Mouse (Mus musculus) E14TG2a.4 (cell line): ENCODE data around the gene Poln.

Source experiments
- H3K27me3 ChIP-seq: 2 replicates; pipeline ENCODE4 v1.6.1; 2014; ENCODE audit warnings: low read length, control low read depth; ENCODE audit not compliant: insufficient read depth
- H3K36me3 ChIP-seq: 2 replicates; pipeline ENCODE4 v1.6.1; 2014; ENCODE audit warnings: low read length, control low read depth; ENCODE audit not compliant: insufficient read depth
- H3K4me1 ChIP-seq: replicated peaks from 2 replicates; pipeline ENCODE4 v1.6.1; 2014; ENCODE audit warnings: low read depth, low read length, control low read depth
- H3K4me3 ChIP-seq: replicated peaks from 2 replicates; pipeline ENCODE4 v1.5.1; 2014; ENCODE audit warnings: mild to moderate bottlenecking, low read length
- H3K9me3 ChIP-seq: 2 replicates; pipeline ENCODE4 v1.6.1; 2014; ENCODE audit warnings: low read length, control low read depth
- CTCF ChIP-seq: conservative IDR thresholded peaks from 2 replicates; pipeline ENCODE4 v1.5.1; 2014; ENCODE audit warnings: low read length
- NANOG ChIP-seq: IDR thresholded peaks from 2 replicates; pipeline ENCODE4 v1.6.1; 2014; ENCODE audit warnings: borderline replicate concordance, low read length, mixed read lengths
- POU5F1 ChIP-seq: IDR thresholded peaks from 2 replicates; pipeline ENCODE4 v1.6.1; 2014; ENCODE audit warnings: low read length, borderline replicate concordance

Gene Poln

GRCm38 (mm10) chr5:34202006-34202405, 32.8 kb upstream of the Poln start:
- TF ChIP-seq POU5F1 (no peak), NANOG (no peak), CTCF (no peak)
- Histone ChIP-seq H3K4me1 (peaks cover 18% of the 10 kb centered on the region), H3K9me3 (no peaks in the 10 kb centered on the region), H3K36me3 (peaks cover 3% of the 10 kb centered on the region; the same call in 1 of the 2 replicates), H3K27me3 (peaks cover 8% of the 10 kb centered on the region; the same call in 1 of the 2 replicates), H3K4me3 (no peak overlapping the region)

- peaks cover 10% of the 10 kb centered on the region; the same call in 1 of the 2 replicates for H3K27me3 ChIP-seq
- H3K4me1 ChIP-seq, result peaks cover 12% of the 10 kb centered on the region
- H3K4me3 ChIP-seq, result no peak overlapping the region
- no peak for TF ChIP-seq POU5F1
- no peak for TF ChIP-seq CTCF
- TF ChIP-seq NANOG, result no peak
- H3K36me3 ChIP-seq, result peaks cover 5% of the 10 kb centered on the region; the same call in 1 of the 2 replicates
- H3K9me3 ChIP-seq, result no peaks in the 10 kb centered on the region
These were observed 32.1 kb upstream of the Poln start for GRCm38 (mm10) chr5:34201396-34201795.

- no peak for TF ChIP-seq POU5F1
- TF ChIP-seq CTCF, result no peak
- TF ChIP-seq NANOG, result no peak
These were observed 29.4 kb upstream of the Poln start for GRCm38 (mm10) chr5:34198615-34199014.

GRCm38 (mm10) chr5:34197243-34197642, 28.0 kb upstream of the Poln start:
- peaks cover 14% of the 10 kb centered on the region for H3K27me3 ChIP-seq
- peaks cover 5% of the 10 kb centered on the region; the same call in 1 of the 2 replicates for H3K36me3 ChIP-seq
- H3K4me3 ChIP-seq, result no peak overlapping the region
- H3K4me1 ChIP-seq, result 0 out of 2 replicates have a peak, but pooled peaks cover 3% of the 10 kb centered on the region
- TF ChIP-seq CTCF (no peak), NANOG (no peak), POU5F1 (no peak)
- no peaks in the 10 kb centered on the region for H3K9me3 ChIP-seq

More at GRCm38 (mm10) chr5:34198615-34199014, 29.4 kb upstream of the Poln start:
- H3K36me3 ChIP-seq, result peaks cover 5% of the 10 kb centered on the region; the same call in 1 of the 2 replicates
- no peak overlapping the region for H3K4me3 ChIP-seq
- peaks cover 10% of the 10 kb centered on the region; the same call in 1 of the 2 replicates for H3K27me3 ChIP-seq
- 0 out of 2 replicates have a peak, but pooled peaks cover 3% of the 10 kb centered on the region for H3K4me1 ChIP-seq
- no peaks in the 10 kb centered on the region for H3K9me3 ChIP-seq

GRCm38 (mm10) chr5:34196423-34196822, 27.2 kb upstream of the Poln start:
- H3K36me3 ChIP-seq, result peaks cover 5% of the 10 kb centered on the region; the same call in 1 of the 2 replicates
- no peaks in the 10 kb centered on the region for H3K9me3 ChIP-seq
- peaks cover 15% of the 10 kb centered on the region for H3K27me3 ChIP-seq
- 0 out of 2 replicates have a peak, but pooled peaks cover 3% of the 10 kb centered on the region for H3K4me1 ChIP-seq
- no peak overlapping the region for H3K4me3 ChIP-seq
- no peak for TF ChIP-seq CTCF
- TF ChIP-seq NANOG, result no peak
- TF ChIP-seq POU5F1, result no peak

GRCm38 (mm10) chr5:34195786-34196185, 26.5 kb upstream of the Poln start:
- H3K36me3 ChIP-seq, result peaks cover 5% of the 10 kb centered on the region; the same call in 1 of the 2 replicates
- TF ChIP-seq NANOG (no peak), CTCF (no peak), POU5F1 (no peak)
- no peak overlapping the region for H3K4me3 ChIP-seq
- H3K4me1 ChIP-seq, result peaks cover 6% of the 10 kb centered on the region; the same call in 1 of the 2 replicates
- peaks cover 15% of the 10 kb centered on the region for H3K27me3 ChIP-seq
- H3K9me3 ChIP-seq, result no peaks in the 10 kb centered on the region

- Histone ChIP-seq H3K27me3 (peaks cover 15% of the 10 kb centered on the region), H3K9me3 (no peaks in the 10 kb centered on the region), H3K4me3 (no peak overlapping the region), H3K4me1 (peaks cover 11% of the 10 kb centered on the region), H3K36me3 (peaks cover 5% of the 10 kb centered on the region; the same call in 1 of the 2 replicates)
- TF ChIP-seq CTCF (no peak), POU5F1 (no peak), NANOG (no peak)
These were observed 25.9 kb upstream of the Poln start for GRCm38 (mm10) chr5:34194975-34195662.

GRCm38 (mm10) chr5:34194426-34194825, 25.2 kb upstream of the Poln start:
- H3K36me3 ChIP-seq, result peaks cover 5% of the 10 kb centered on the region; the same call in 1 of the 2 replicates
- H3K9me3 ChIP-seq, result no peaks in the 10 kb centered on the region
- H3K27me3 ChIP-seq, result peaks cover 19% of the 10 kb centered on the region
- H3K4me1 ChIP-seq, result peaks cover 11% of the 10 kb centered on the region
- H3K4me3 ChIP-seq, result no peak overlapping the region
- TF ChIP-seq CTCF (no peak), NANOG (no peak), POU5F1 (no peak)
